Mouse (Mus musculus) E14TG2a.4 (cell line): ENCODE results near the gene Zfp553.

ENCODE experiments used
- CTCF ChIP-seq: conservative IDR thresholded peaks from 2 replicates; pipeline ENCODE4 v1.5.1; 2014; ENCODE audit warnings: low read length
- NANOG ChIP-seq: IDR thresholded peaks from 2 replicates; pipeline ENCODE4 v1.6.1; 2014; ENCODE audit warnings: borderline replicate concordance, low read length, mixed read lengths
- POU5F1 ChIP-seq: IDR thresholded peaks from 2 replicates; pipeline ENCODE4 v1.6.1; 2014; ENCODE audit warnings: low read length, borderline replicate concordance

DNA sequence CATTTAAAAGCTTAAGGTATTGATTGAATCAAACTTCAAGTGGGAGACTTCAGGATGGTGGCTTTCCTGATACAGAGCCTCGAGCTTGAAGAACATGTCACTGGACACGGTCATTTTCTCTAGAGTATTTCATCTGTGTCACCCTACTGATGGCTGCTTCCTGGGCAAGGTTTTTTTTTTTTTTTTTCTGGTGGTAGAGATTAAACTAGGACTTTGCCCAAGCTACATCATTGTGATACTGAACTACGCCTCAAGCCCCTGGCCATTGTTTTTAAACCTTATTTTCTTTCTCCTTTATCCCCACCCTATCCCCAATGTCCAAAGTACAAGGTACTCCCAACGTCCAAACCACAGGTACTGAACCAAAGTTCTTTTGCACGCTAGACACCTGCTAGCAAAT lies 37.8 kb downstream of the Zfp553 start:
- TF ChIP-seq CTCF (no peak), POU5F1 (no peak), NANOG (no peak)
